Mouse (Mus musculus) ES-Bruce4 (cell line): ENCODE results near the gene Ankrd11.

ENCODE experiments used
- CTCF ChIP-seq: IDR thresholded peaks from one replicate; pipeline ENCODE4 v1.8.1; 2011; ENCODE audit warnings: low read depth, low read length
- POLR2A ChIP-seq: IDR thresholded peaks from one replicate; pipeline ENCODE4 v1.8.1; 2011; ENCODE audit warnings: low read length; ENCODE audit not compliant: insufficient read depth

DNA sequence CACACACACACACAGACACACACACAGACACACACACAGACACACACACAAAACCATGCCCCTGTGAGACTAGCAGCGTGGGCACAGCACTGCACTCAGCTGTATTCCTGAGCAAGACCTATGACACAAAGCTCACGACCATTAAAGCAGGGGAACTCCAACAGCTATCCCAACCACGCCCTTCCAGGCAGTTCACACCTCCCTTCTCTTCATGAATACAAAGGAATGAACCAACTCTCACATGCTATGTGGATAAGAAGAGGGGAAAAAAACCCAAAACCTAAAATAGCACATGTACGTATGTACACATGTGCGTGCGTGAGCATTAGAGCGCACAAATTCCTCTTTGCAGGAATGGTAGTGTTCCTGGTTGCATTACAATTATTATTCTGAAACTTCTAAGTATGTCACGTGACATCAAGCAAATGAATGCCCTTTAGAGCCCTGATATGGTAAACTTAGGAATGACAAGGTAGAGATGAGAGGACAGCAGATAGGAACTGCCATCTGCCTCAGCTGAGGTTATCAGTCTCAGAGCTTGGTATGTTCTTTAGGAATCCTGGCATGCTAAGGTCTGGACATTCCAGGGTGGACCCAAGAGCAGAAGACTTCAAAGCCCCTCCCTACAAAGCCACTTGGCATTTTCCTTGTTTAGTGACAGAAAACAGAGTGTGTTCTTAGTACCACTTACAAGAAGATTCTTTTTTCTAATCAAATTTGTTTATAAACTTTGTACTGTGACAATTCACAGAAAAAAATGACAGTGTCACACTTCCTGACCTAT is 115.9 kb downstream of the Ankrd11 start:
- no peak for TF ChIP-seq CTCF
- TF ChIP-seq POLR2A, result no peak
